Mouse (Mus musculus) layer of hippocampus, adult 9-10 months (tissue): ENCODE data around the gene Ccdc188.

Experiments used
- DNase-seq: peaks from one replicate; pipeline ENCODE4 v3.0.0; 2022; ENCODE audit warnings: low spot score

Ccdc188 gene

DNA sequence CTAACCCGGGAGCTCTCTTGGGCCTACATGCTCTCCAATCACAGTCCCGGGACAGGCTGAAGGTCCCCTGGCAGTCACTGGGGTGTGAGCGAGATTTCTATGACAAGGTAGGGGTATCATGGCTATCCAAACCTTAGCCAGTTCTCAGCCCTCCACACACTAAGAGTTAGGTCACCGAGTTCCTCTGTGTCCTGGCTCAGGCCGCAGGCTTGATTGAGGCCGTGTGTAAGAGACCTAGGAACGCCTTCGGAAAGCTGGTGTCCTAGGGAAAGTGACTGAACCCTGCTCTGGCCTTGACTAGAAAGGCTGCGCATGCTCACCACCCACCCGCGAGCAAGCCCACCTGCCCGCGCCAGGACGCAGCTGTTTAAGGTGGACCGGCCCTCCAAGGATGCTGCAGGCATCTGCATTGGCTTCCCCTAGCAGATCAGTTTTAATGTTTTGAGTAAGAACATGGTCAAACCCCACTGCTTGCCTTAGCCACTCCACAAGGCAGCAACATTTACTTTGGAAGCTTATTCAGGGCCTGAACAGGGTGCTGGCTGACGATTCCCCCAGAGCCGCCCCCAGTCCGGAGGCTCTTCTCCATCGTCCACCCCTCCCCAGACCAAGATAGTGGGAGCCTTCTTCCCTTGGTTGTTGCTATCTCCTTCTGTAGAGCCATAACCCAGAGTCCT lies 17.8 kb downstream of the Ccdc188 start:
- DNase-seq = no peak

DNA sequence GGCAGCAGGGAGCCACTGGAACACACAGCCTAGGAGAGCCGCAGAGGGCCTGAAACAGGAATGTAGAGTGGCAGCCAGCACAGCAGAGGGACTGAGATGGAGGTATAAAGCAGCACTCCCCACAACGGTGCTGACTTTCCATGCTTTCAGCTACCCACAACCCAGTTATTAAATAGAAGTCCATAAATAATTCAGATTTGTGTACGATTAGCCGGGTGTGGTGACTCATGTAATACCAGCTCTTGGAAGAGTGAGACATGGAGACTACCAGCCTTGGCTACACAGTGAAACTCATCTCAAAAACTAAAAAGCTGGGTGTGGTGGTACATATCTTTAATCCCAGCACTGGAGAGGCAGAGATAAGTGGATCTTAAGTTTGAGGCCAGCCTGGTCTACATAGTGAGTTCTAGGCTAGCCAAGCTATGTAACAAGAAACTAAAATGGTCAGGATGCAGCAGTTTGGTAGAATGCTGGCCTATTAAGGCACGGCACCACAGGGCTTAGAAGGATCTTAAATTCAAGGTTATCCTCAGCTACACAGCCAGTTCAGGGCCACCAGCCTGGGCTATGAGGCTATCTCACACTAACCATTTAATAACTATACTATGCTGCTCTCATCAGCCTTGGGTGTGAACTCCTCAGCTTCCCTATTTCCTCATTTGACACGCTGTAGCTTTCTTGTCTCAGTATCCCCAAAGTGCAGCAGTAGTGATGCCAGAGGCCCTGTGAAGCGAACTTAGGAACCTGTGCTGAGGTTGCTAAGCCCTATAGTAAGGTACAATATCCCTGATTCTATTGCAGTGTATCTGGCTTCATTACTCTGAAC lies 19.2 kb downstream of the Ccdc188 start:
- no peak for DNase-seq

DNA sequence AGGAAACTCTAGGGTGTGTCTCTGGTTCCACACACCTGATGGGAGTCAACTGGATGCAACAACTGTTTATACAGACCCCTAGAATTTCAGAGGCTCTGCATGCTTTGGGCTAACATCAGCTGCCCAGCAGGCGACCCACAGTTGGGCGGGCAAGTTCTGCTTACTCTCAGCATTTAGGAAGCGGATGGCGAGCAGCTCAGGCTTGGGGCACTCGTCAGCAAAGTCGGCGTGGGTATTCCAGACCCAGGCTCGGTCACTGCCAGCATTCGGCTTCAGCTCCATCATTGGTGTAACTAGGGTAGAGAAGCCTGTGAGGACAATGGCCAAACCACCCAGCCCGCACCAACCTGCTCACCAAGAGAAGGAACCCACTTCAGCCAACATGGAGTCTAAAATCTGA lies 23.9 kb downstream of the Ccdc188 start:
- no peak for DNase-seq

DNA sequence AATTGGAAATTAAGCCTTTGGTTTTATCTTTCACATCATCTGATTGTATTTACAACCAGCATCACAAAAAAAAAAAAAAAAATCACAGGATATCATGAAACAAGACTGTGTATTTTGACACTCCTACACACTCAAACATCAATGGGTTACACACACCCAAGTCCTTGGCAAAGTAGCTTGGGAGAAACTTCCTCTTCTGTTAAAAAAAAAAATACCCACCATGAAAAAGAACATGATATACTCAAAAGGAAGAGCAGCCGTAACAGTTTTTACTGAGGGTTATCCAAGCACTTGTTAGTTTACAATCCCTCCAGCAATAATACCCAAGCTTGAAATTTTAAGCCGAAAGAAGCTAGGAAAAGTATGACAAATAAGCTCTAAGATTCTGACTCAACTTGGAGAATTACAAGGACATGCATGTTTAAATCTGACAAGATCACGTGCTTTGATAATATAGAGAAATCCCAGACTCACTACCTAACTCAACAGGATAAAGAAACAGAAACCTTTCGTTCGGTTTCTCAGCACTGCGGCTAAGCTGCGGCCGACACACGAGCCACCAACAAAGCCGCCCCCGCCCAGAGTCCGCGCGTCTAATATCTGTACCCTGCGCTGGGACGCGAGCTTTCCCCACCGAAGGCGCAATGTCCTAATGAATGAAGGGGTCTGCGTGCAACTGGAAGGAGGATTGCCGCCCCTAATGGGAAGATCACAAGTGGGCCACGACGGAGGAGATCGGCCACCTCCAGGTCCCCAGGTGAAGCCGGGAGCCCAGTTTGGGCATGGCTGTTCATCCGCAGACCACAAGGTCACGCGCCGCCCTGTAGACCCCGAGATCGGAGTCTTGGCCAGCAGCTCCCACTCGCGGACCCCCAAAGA lies 30.1 kb downstream of the Ccdc188 start:
- DNase-seq = no peak

DNA sequence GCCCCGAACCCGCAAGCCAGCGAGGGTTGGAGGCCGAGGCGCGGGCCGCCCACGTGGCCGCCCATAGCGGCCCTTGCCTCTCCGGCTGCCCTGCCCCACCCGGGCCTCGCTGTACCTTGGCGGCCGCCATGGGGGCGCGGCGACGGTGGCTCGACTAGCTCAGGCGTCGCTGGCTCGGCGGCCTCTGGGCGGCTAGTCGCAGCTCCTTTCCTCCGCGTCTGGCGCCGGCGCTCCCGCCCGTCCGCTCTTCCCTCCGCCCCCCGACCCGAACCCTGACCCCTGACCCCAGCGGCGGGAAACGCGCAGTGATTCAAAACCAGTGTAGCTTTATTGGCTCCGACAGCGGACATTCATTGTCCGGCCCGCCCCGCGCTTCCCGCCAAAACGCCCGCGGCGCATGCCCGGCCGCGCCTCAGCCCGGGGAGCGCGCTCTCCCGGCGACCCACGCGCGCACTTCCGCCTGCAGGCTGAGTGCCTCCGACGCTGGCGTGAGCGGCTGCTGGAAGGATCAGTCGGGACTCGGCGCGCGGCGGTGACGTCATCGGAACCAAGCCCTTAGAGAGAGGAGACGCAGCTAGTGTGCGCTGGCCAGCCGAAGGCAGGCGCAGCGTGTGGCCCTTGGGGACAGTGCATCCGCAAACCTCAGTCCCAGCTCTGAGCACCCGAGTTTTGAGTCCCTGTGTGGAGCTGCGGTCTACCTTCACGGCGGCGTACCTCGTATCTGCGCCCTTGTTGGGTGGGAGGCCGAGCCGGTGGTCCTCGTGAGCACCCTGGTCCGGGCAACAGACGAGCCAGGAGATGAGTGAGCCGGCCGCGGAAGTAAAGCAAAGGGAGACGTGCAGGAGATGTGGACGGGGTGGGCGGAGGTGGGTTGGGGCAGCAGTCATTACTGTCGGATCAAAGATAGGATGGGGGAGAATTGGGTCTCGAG lies 31.0 kb downstream of the Ccdc188 start, which contains the start of the genes Trmt2a and Ranbp1:
Gene Trmt2a (plus strand): TSS at position 247 of the 931 bp plus-strand sequence.
Gene Ranbp1 (minus strand): TSS at position 300 of the 931 bp plus-strand sequence.
- peak; percentile 93 for DNase-seq

DNA sequence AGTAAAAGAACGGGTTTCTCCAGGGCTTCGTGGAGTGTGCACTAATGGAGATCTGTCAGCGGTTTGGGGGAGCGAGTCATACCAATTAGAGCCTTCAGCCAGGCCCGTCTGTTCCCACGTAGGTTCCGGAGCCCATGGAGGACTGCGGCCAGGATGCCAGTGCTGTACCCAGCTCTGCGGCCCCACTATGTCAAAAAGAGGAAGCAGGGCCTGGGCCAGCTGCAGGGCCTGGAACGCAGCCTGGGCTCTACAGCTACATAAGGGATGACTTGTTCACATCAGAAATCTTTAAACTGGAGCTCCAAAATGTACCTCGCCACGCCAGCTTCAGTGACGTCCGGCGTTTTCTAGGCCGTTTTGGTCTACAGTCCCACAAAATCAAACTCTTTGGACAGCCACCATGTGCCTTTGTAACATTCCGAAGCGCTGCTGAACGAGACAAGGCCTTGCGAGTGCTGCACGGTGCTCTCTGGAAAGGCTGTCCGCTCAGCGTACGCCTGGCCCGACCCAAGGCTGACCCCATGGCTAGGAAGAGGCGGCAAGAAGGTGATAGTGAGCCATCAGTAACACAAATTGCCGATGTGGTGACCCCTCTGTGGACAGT lies 31.8 kb downstream of the Ccdc188 start:
- no peak for DNase-seq

DNA sequence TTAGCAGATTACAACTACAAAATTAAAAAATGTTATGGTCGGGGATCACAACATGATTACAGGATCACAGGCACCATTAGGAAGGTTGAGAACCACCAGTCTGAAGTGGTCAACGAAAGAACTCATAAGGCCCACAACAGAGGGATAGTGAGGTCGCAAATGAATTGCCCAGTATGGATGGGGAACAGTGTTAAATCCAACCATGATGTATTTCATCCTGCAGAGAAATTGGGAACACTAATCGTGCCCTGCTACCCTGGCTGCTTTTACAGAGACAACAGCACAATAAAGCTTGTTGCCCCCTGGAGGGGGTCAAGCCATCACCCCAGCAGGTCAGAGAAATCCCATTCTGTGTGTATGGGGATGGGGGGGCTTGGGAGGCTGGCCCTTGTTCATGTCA lies 32.6 kb downstream of the Ccdc188 start:
- DNase-seq = no peak

DNA sequence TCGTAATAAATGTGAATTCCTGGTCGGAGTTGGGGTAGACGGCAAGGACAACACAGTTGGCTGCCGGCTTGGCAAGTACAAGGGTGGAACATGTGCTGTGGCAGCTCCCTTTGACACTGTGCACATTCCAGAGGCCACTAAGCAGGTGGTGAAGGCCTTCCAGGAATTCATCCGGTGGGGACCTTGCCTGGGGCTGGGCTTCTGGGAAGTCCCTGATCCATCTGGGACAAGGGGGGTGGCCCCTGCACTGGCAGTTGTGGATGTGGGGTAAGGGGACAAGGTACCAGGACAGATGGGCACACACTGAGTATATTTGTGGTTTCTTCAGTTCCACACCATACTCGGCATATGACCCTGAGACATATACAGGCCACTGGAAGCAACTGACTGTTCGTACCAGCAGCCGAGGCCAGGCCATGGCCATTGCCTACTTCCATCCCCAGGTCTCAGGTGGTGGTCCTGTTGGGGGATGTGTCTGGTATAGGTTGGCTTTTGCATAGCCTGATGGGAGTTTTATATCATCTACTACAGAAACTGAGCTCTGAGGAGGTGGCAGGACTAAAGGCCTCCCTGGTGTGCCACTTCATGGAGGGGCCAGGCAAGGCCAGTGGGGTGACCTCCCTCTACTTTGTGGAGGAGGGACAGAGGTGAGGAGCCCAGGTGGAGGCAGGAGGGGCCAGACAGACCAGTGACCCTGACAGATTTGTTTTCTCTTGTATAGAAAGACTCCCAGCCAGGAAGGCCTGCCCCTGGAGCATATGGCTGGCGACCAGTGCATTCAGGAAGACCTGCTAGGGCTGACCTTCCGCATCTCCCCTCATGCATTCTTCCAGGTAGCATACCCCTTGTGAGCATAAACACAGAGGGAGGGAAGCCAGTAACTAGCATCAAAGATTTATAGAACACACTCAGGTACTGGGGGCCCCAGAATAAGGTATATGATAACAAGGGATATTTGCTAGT lies 33.4 kb downstream of the Ccdc188 start:
- DNase-seq = no peak

DNA sequence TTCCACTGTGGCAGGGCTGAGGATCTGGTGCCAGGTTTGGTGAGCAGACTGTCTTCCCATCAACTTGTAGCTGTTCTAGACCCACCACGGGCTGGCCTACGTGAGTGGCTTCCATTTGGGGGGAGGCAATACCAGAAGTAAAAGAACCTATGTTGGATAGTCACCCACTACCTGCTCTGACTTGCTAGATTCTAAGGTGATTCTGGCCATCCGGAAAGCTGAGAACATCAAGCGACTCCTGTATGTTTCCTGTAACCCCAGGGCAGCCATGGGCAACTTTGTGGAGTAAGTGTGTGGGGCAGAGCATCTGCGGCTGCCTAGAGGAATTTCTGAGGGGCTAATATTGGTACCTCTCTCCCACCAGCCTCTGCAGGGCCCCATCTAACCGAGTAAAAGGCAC lies 35.1 kb downstream of the Ccdc188 start:
- no peak for DNase-seq

- no peak for DNase-seq
These were observed 36.2 kb downstream of the Ccdc188 start for GRCm38 (mm10) chr16:18253866-18254265.

DNA sequence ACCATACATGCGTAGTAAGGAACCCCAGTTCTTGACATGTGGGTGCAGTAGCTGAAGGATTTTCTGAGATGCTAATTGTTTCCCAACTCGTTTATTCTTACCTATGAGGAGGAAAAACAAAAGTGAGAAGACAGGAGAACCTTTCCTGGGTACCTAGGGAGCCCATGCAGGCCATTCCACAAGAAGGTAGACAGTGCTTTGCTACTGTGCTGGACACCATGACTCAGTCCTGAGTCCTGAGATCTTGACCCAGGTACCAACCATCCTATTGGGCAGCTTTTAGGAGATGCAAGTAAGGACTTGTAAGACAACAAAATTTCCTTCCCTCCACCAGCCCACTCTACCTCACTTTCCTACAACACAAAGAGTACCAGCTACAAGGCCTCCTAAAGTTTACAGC lies 40.5 kb downstream of the Ccdc188 start, which contains the start of gene Gm49776:
Gene Gm49776 (minus strand): TSS at position 101 of the 400 bp plus-strand sequence.
- DNase-seq = no peak

DNA sequence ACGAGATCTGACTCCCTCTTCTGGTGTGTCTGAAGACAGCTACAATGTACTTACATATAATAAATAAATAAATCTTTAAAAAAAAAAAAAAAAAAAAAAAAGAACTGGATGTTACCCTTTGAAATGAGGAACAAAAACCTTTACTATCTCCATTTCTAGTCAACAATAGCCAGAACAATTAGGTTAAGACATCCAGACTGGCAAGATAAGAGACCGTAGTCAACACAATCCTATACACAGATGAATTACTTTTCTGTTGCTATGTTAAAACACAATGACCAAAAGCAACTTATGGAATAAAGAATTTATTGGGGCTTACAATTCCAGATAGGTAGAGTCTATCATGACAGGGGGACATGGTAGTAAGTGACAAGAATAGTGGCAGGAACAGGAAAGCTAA lies 47.3 kb downstream of the Ccdc188 start:
- no peak for DNase-seq

- no peak for DNase-seq
These were observed 50.5 kb downstream of the Ccdc188 start for GRCm38 (mm10) chr16:18268182-18268581.
